Mouse (Mus musculus) bone marrow macrophage, adult 2 months (primary cell): ENCODE measurements around the gene Hdac11.

Experiments
- CTCF ChIP-seq: IDR thresholded peaks from 2 replicates; pipeline ENCODE4 v1.5.1; 2012; ENCODE audit warnings: low read depth, mild to moderate bottlenecking, low read length, moderate library complexity
- POLR2A ChIP-seq: IDR thresholded peaks from 2 replicates; pipeline ENCODE4 v1.6.1; 2012; ENCODE audit warnings: mild to moderate bottlenecking, low read depth, low read length, borderline replicate concordance

- TF ChIP-seq CTCF, result no peak
- TF ChIP-seq POLR2A, result no peak
Observed at GRCm38 (mm10) chr6:91160976-91161375, 4.5 kb downstream of the Hdac11 start.
